Mouse (Mus musculus): ENCODE measurements at regions not wholly inside any gene's neighbourhood (a gene's known extent, or its start where the extent isn't known, plus 50 kb on each side); places are given as distances from the start of the nearest gene placed in this dataset.

GRCm38 (mm10) chr13:35383000-35383623, 276.5 kb upstream of the Cdyl start:
- no peak for DNase-seq (ENCODE audit: low spot score in 2 of 2)

- no peak for DNase-seq (ENCODE audit: low spot score in 2 of 2)
Measured at GRCm38 (mm10) chr13:35383624-35384018, 276.0 kb upstream of the Cdyl start.

GRCm38 (mm10) chr13:35388380-35388779, 271.3 kb upstream of the Cdyl start:
- no peak for DNase-seq (ENCODE audit: low spot score in 2 of 2)

GRCm38 (mm10) chr13:35389781-35390525, 269.7 kb upstream of the Cdyl start:
- DNase-seq (ENCODE audit: low spot score in 2 of 2) = no peak

- no peak for DNase-seq (ENCODE audit: low spot score in 2 of 2)
Measured at GRCm38 (mm10) chr13:35390526-35390880, 269.1 kb upstream of the Cdyl start.

DNA sequence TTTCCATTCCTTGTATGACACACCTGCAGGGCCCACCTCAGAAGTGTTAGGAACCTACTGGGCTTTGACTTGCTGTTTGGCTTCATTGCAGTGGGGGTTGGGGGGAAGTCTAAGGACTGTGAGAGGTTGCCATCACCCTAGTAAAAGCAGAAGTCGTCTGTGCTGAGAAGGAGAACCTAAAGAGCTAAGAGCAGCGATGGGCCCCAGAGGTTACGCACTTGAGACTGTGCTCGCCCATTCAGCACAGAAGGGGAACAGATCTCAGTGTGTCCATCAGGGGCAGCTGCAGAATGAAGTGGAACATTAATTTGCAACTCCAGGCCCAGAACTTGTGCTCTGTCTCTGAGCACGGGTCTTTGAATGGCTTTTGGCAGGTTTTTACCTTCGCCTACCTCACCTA, 267.5 kb upstream of the Cdyl start:
- DNase-seq (ENCODE audit: low spot score in 2 of 2) = no peak

DNA sequence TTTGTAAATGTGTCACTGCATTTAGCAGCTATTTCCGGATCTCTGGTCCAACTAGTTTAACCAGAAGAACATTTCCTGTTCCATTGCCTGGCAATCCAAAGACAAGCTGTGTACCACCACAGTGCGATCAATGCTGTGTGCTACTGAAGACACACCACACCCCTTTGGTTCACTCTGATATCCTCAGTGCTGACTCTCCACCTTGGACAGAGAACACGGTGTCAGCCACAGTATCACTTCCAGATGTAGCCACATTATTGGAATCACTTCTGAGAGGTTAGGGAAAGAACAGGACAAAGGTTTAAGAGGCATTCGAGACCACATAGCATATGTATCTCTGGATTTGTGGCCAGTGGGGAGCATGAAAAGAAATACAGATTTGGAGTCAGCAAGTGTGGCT, 264.4 kb upstream of the Cdyl start:
- DNase-seq (ENCODE audit: low spot score in 2 of 2) = no peak

- DNase-seq (ENCODE audit: low spot score in 2 of 2) = no peak
Measured at GRCm38 (mm10) chr13:35395630-35396029, 264.0 kb upstream of the Cdyl start.

GRCm38 (mm10) chr13:35397166-35397565, 262.5 kb upstream of the Cdyl start:
- DNase-seq (ENCODE audit: low spot score in 2 of 2) = no peak

- DNase-seq (ENCODE audit: low spot score in 2 of 2) = no peak
Measured at GRCm38 (mm10) chr13:35398192-35398591, 261.4 kb upstream of the Cdyl start.

DNA sequence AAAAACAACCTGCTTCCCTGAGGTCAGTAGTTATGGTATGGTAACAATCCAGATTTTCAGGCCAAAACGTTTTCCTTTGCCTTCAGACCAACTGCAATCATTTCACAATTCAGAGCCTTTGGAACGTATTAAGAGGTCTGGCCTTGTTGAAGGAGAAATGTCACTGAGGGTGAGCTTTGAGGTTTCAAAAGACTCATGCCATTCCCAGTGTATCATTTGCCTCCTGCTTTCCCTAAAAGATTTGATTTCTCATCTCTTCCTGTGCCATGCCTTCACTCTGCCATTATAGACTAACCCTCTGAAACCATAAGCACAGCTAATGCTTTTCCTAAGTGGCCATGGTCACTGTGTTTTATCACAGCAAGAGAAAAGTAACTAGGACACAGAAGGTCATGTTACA, 256.8 kb upstream of the Cdyl start:
- DNase-seq (ENCODE audit: low spot score in 2 of 2) = no peak

DNA sequence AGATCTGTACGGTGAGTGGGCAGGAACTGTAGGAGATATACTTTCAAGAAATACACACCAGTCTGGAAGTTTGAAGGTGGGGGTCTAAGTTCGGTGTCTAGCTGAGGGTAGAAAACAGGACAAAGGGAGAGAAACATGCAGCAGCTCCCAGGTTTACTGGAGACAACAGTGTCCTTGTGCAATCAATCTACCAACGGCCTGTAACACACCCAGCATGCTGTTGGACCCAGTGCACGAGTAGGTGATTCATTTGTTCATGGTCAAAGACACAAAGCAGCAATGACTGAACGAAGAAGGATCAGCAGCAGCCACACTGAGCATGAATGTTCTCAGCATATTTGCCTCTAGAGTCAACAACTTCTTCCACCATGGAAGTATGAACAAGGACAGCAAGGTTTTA, 255.2 kb upstream of the Cdyl start:
- no peak for DNase-seq (ENCODE audit: low spot score in 2 of 2)

DNA sequence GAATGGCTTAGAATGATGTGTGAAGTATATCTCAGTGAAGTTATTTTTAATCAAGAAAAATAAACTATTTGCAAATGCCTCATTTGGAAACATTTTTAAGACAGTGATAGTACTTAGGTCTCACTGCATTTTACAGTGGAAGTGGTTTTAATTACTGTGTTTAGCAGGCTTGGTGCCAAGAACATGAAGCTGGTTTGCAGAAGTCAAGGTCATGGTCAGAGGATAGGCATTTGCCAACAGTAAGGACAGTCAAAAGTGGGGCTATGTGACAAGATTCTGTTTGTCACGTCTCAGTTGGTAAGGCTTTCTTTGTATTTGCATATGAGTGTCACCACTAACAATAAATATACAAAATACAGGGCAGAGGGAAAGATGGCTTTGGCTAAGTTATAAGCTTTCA, 254.2 kb upstream of the Cdyl start:
- no peak for DNase-seq (ENCODE audit: low spot score in 2 of 2)

GRCm38 (mm10) chr13:35417500-35417899, 242.1 kb upstream of the Cdyl start:
- no peak for DNase-seq (ENCODE audit: low spot score in 2 of 2)

- DNase-seq (ENCODE audit: low spot score in 2 of 2) = no peak
Measured at GRCm38 (mm10) chr13:35420076-35420475, 239.6 kb upstream of the Cdyl start.

- no peak for DNase-seq (ENCODE audit: low spot score in 2 of 2)
Measured at GRCm38 (mm10) chr13:35426061-35426460, 233.6 kb upstream of the Cdyl start.

- no peak for DNase-seq (ENCODE audit: low spot score in 2 of 2)
Measured at GRCm38 (mm10) chr13:35435173-35435572, 224.5 kb upstream of the Cdyl start.

GRCm38 (mm10) chr13:35447661-35448060, 212.0 kb upstream of the Cdyl start:
- no peak for DNase-seq (ENCODE audit: low spot score in 2 of 2)

DNA sequence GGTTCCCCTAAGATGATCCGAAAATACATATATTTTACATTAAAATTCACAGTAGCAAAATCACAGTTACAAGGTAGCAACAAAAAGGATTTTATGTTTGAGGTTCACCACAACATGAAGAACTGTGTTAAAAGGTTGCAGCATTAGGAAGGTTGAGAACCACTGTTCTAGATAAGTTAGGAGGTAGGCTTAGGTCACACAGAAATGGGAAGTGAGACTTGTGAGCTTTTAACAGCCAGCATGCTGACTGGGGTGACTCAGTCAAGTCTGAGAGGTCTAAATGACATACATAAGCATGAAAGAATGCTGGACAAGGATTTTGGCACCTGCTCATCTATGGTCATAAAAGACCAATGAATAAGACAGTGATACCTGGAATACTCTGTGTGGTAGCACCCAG, 207.2 kb upstream of the Cdyl start:
- DNase-seq (ENCODE audit: low spot score in 2 of 2) = no peak

- DNase-seq (ENCODE audit: low spot score in 2 of 2) = no peak
Measured at GRCm38 (mm10) chr13:35453222-35453914, 206.3 kb upstream of the Cdyl start.

GRCm38 (mm10) chr13:35460051-35460450, 199.6 kb upstream of the Cdyl start:
- DNase-seq (ENCODE audit: low spot score in 2 of 2) = no peak

- DNase-seq (ENCODE audit: low spot score in 2 of 2) = no peak
Measured at GRCm38 (mm10) chr13:35463231-35463630, 196.4 kb upstream of the Cdyl start.

DNA sequence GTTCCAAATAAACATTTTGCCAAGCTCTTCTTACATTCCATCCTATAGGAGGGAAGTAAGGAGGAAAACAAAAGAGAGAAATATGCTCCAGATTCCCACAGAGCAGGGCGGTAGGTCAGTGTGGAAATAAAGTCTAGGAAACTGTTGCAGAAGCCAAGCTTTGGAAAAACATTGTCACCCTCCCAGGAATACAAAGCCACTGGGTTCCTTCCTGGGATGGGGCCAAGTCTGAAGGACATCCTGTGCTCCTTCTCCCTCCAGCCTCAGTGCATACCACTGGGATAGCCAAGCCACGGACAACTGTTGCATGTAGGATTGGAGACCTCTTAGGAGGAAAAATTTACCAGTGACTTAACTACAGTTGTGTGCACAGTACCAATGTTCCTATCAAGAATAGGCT, 195.8 kb upstream of the Cdyl start:
- no peak for DNase-seq (ENCODE audit: low spot score in 2 of 2)
